Mouse (Mus musculus) embryonic facial prominence, embryonic 13.5 days (tissue): ENCODE results near the gene Elmod3. TPM values are rescaled to one million over a fixed set of nuclear protein-coding genes. Genes with fewer than 3 reads are reported as not detected.
"Not testable (repeated sequence)": the region's sequence is repeated elsewhere in the genome, so short reads cannot be mapped to it uniquely, and the experiment has no call there.

Experiments
- ATAC-seq: fragments of 200-750 bp; cut with Nextera tagmentation; 2 replicates; pipeline ENCODE4 v1.8.0; 2017; ENCODE audit warnings: low read depth; ENCODE audit not compliant: insufficient number of reproducible peaks, insufficient read depth, low FRiP score, low TSS enrichment
- H3K27ac ChIP-seq: fragments of 300-500 bp; sonication (generic); 2 replicates; pipeline ENCODE4 v1.5.1; 2015; ENCODE audit warnings: moderate library complexity, mild to moderate bottlenecking, inconsistent platforms
- H3K27me3 ChIP-seq: fragments of 300-500 bp; sonication (generic); 2 replicates; pipeline ENCODE4 v1.6.1; 2015; ENCODE audit warnings: mild to moderate bottlenecking, inconsistent platforms
- H3K36me3 ChIP-seq: fragments of 300-500 bp; sonication (generic); 2 replicates; pipeline ENCODE4 v1.6.1; 2015; ENCODE audit warnings: mild to moderate bottlenecking, inconsistent platforms
- H3K4me1 ChIP-seq: fragments of 300-500 bp; sonication (generic); 2 replicates; pipeline ENCODE4 v1.6.1; 2015; ENCODE audit warnings: inconsistent platforms
- H3K4me2 ChIP-seq: fragments of 300-500 bp; sonication (generic); 2 replicates; pipeline ENCODE4 v1.6.1; 2015; ENCODE audit warnings: moderate library complexity, mild to moderate bottlenecking, inconsistent platforms
- H3K4me3 ChIP-seq: fragments of 300-500 bp; sonication (generic); 2 replicates; pipeline ENCODE4 v1.5.1; 2015; ENCODE audit warnings: mild to moderate bottlenecking, inconsistent platforms
- H3K9ac ChIP-seq: fragments of 300-500 bp; sonication (generic); 2 replicates; pipeline ENCODE4 v1.6.1; 2015; ENCODE audit warnings: mild to moderate bottlenecking, inconsistent platforms
- H3K9me3 ChIP-seq: fragments of 300-500 bp; sonication (generic); 2 replicates; pipeline ENCODE4 v1.6.1; 2016; ENCODE audit warnings: inconsistent platforms
- WGBS: fragments of 180-500 bp; shearing (Covaris S2); methylation state at CpG from one replicate; pipeline ENCODE4 v1.1.7; 2015; ENCODE audit warnings: mixed read lengths; 5-methylcytosine and 5-hydroxymethylcytosine counted together
- polyA plus RNA-seq: library from polyadenylated mRNA; unstranded; fragments of >200 nt; fragmentation: Nextera tagmentation; extraction: Ambion mirVana; gene quantifications from 2 replicates; pipeline ENCODE4 v1.2.1, GENCODE M21; 2015

Elmod3 gene
- polyA plus RNA-seq, 1 experiment from 2014 or later: 17.5 TPM

- ATAC-seq: no peak
- 50% methylated on average over 7 of the region's 7 CpGs for WGBS
- Histone ChIP-seq H3K27ac (no peak overlapping the region), H3K4me2 (peak overlapping the region; percentile 61; the same call in 1 of the 2 replicates), H3K9ac (no peak overlapping the region), H3K9me3 (0 out of 2 replicates have a peak, but pooled peaks cover 4% of the 10 kb centered on the region), H3K4me1 (peaks cover 34% of the 10 kb centered on the region), H3K27me3 (no peaks in the 10 kb centered on the region), H3K36me3 (no peaks in the 10 kb centered on the region), H3K4me3 (no peak overlapping the region)
These were observed 52.8 kb downstream of the Elmod3 start for GRCm38 (mm10) chr6:72545377-72545776.

GRCm38 (mm10) chr6:72544283-72544987 lies 53.8 kb downstream of the Elmod3 start, which contains the start of gene Capg:
Gene Capg, plus strand, starts transcription at chr6:72544391.
- 10% methylated on average over 23 of the region's 23 CpGs for WGBS
- Histone ChIP-seq H3K4me3 (peak within 1 kb of the TSS; percentile 40), H3K9ac (peak within 1 kb of the TSS; percentile 69), H3K9me3 (0 out of 2 replicates have a peak, but pooled peaks cover 4% of the 10 kb centered on the region), H3K4me1 (peaks cover 26% of the 10 kb centered on the region), H3K4me2 (peak within 1 kb of the TSS; percentile 61), H3K27me3 (no peaks in the 10 kb centered on the region), H3K27ac (peak within 1 kb of the TSS; percentile 82), H3K36me3 (no peaks in the 10 kb centered on the region)
- ATAC-seq: no peak

- Histone ChIP-seq H3K9me3 (0 out of 2 replicates have a peak, but pooled peaks cover 4% of the 10 kb centered on the region), H3K27ac (no peak overlapping the region), H3K36me3 (no peaks in the 10 kb centered on the region), H3K4me3 (no peak overlapping the region), H3K4me1 (peaks cover 20% of the 10 kb centered on the region), H3K27me3 (no peaks in the 10 kb centered on the region), H3K9ac (no peak overlapping the region), H3K4me2 (no peak overlapping the region)
- 72% methylated on average over 12 of the region's 12 CpGs for WGBS
- ATAC-seq: no peak
These were observed 54.9 kb downstream of the Elmod3 start for GRCm38 (mm10) chr6:72543265-72543850.

DNA sequence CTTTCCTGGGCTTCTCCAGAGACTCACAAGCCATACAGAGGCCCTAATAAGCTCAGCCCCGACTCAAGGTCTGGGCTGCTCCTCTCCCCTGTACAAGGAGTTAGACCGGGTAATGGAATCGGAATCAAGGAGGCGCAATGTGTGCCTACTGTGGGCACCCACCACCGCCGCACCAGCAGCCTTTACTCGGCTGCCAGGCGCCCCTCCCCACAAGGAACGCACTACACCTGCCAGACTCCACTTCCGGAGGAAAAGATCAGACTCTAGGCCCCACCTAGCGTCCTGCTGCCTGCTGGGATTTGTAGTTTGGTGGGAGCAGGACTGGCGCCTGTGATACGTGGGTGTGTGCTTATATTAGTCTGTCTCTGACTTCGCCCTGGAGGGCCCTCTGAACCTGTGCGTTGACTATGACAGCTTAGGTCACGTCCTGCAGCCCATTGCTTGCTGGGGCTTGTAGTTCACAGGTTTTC lies 59.6 kb downstream of the Elmod3 start:
- Histone ChIP-seq H3K4me2 (peak overlapping the region; percentile 77), H3K36me3 (no peaks in the 10 kb centered on the region), H3K9me3 (0 out of 2 replicates have a peak, but pooled peaks cover 4% of the 10 kb centered on the region), H3K4me1 (peaks cover 26% of the 10 kb centered on the region), H3K4me3 (peak overlapping the region; percentile 52), H3K9ac (peak overlapping the region; percentile 61), H3K27me3 (no peaks in the 10 kb centered on the region), H3K27ac (no peak overlapping the region)
- ATAC-seq: peak; percentile 86
- 3% methylated on average over 16 of the region's 16 CpGs for WGBS

DNA sequence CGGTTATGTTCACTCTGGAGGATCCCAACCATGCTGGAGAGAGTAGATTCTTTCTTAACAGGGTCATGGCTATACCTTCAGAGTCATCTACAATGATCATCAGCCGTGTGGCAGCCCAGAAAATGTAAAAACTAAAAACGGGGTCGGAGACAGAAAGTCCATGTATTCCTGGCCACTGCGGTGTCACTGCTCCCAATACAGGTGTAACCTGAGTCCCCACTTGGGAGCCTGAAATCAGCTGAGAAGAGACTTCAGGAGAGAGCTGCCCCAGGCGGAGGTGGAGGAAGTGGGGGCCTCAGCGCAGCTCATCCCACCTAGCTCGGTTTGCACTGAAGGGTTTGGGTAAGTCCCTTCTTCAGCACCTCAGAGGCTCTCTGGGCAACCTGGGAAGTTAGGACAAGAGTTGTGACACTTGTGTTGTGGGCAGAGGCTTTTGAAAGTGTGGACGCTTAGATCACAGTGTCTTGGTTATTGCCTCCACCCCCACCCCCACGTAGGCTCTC lies 60.2 kb downstream of the Elmod3 start:
- Histone ChIP-seq H3K27me3 (no peaks in the 10 kb centered on the region), H3K27ac (no peak overlapping the region), H3K4me3 (peak overlapping the region; percentile 52), H3K4me1 (peaks cover 23% of the 10 kb centered on the region), H3K36me3 (no peaks in the 10 kb centered on the region), H3K4me2 (peak overlapping the region; percentile 77), H3K9me3 (0 out of 2 replicates have a peak, but pooled peaks cover 4% of the 10 kb centered on the region), H3K9ac (peak overlapping the region; percentile 61)
- WGBS: 39% methylated on average over 10 of the region's 10 CpGs
- no peak for ATAC-seq

DNA sequence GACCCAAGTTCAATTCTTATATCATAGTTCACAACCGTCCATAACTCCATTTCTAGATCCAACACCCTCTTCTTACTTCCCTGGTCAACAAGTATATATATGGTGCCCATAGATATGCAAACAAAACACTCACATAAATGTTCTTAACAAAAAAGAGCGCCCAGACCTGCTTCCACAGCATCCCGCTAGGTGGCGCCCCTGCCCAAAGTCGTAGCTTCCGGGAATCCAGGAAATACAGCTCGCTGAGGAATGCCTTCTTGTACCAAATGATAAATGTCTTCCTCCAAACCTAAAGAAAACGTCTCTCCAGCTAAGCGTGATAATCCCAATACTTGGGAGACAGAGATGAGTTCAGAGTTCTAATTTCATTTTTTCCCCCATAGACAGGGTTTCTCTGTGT lies 63.0 kb downstream of the Elmod3 start:
- ATAC-seq: no peak
- Histone ChIP-seq H3K27ac (0 out of 2 replicates have a peak overlapping the region, but pooled peaks have one; percentile 48), H3K4me2 (peak overlapping the region; percentile 51), H3K9me3 (no peaks in the 10 kb centered on the region), H3K36me3 (no peaks in the 10 kb centered on the region), H3K4me1 (peaks cover 32% of the 10 kb centered on the region), H3K9ac (no peak overlapping the region), H3K27me3 (no peaks in the 10 kb centered on the region), H3K4me3 (no peak overlapping the region)
- 2% methylated on average over 9 of the region's 9 CpGs for WGBS

DNA sequence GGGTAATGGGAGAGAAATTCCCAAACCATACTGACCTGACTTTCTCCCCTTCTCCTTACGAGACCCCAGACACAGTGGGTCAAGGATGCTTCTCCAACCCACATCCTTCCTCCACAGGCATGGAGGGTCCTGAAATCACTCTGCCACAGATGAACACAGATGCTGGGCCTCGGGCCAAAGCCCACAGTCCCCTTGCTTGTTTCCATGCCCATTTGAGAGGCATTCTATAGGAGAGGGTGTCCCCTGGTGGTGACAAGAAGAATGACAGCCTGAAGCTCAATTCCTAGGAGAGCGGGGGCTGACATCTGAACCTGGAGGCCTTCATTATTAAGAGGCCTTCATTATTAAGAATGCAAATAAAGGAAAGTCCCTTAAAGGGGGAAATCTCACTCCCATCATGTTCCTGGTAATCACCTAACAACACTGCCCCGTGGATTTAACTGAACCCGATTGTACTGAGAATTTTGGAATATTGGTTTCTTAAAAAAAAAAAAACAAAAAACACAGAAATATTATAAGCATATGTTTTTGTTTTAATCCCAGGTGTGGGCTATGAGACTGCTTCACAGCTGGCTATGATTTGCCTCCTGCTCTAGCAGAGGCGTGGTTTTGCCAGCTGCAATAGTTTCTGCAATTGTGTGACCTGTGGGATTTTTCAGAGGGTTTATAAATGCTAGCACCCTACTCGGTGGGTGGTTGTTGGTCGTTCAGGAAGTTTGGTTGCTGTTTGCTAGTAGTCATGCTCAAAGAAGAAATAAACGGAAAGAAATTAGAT lies 64.0 kb downstream of the Elmod3 start:
- Histone ChIP-seq H3K36me3 (no peaks in the 10 kb centered on the region), H3K4me2 (no peak overlapping the region), H3K9ac (no peak overlapping the region), H3K4me3 (no peak overlapping the region), H3K4me1 (peaks cover 32% of the 10 kb centered on the region), H3K27ac (peak overlapping the region; percentile 28; the same call in 1 of the 2 replicates), H3K27me3 (no peaks in the 10 kb centered on the region), H3K9me3 (no peaks in the 10 kb centered on the region)
- 11% methylated on average over 9 of the region's 9 CpGs for WGBS
- peak; percentile 68 for ATAC-seq

DNA sequence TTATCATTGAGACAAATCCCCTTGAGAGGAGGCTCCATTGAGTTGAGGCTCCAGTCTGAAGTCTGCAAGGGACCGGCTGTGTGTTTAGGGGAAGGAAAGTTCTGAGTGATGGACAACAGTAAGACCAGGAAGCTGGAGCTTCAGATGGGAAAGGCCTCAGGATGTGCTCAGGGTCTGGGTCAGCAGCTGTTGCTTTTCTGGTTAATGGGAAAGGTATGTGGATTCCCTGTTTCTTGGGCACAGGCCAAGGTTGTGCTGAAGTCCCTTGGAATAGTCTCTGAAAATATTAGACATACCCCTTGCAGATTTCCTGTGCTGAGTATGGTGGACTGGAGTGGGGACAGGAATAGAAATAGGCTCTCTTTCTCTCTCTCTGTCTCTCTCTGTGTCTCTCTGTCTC lies 64.7 kb downstream of the Elmod3 start:
- H3K27ac ChIP-seq: peak overlapping the region; percentile 28; the same call in 1 of the 2 replicates

GRCm38 (mm10) chr6:72532580-72532979 lies 65.6 kb downstream of the Elmod3 start:
- Histone ChIP-seq H3K9me3 (no peaks in the 10 kb centered on the region), H3K27me3 (no peaks in the 10 kb centered on the region), H3K4me3 (no peak overlapping the region), H3K36me3 (no peaks in the 10 kb centered on the region), H3K4me2 (no peak overlapping the region), H3K9ac (no peak overlapping the region), H3K4me1 (peaks cover 27% of the 10 kb centered on the region), H3K27ac (no peak overlapping the region)
- WGBS: 64% methylated on average over 4 of the region's 4 CpGs
- ATAC-seq: no peak

More for the DNA sequence above, 64.7 kb downstream of the Elmod3 start:
- H3K36me3 ChIP-seq, H3K27me3 ChIP-seq, ATAC-seq, H3K9ac ChIP-seq, H3K9me3 ChIP-seq, H3K4me3 ChIP-seq, H3K4me2 ChIP-seq: not testable (repeated sequence)
- peaks cover 32% of the 10 kb centered on the region for H3K4me1 ChIP-seq
- WGBS: 26% methylated on average over 1 of the region's 1 CpGs

- whole genome bisulfite sequencing: 77% methylated on average over 10 of the region's 10 CpGs
- Histone ChIP-seq H3K27ac (no peak overlapping the region), H3K4me2 (no peak overlapping the region), H3K4me1 (peaks cover 9% of the 10 kb centered on the region), H3K9me3 (no peaks in the 10 kb centered on the region), H3K9ac (no peak overlapping the region), H3K36me3 (no peaks in the 10 kb centered on the region), H3K27me3 (no peaks in the 10 kb centered on the region), H3K4me3 (no peak overlapping the region)
- 0 out of 2 replicates have a peak, but pooled peaks have one; percentile 11 for ATAC-seq
These were observed 69.6 kb downstream of the Elmod3 start for GRCm38 (mm10) chr6:72528410-72529151.

GRCm38 (mm10) chr6:72527070-72527469 lies 71.1 kb downstream of the Elmod3 start:
- Histone ChIP-seq H3K4me3 (no peak overlapping the region), H3K9ac (no peak overlapping the region), H3K9me3 (no peaks in the 10 kb centered on the region), H3K4me2 (no peak overlapping the region), H3K27ac (no peak overlapping the region), H3K27me3 (no peaks in the 10 kb centered on the region), H3K36me3 (no peaks in the 10 kb centered on the region), H3K4me1 (no peaks in the 10 kb centered on the region)
- no peak for ATAC-seq
- WGBS: 77% methylated on average over 4 of the region's 4 CpGs
